ENCODE assay signal across 10 mouse cellular contexts in the genomic region with DNA sequence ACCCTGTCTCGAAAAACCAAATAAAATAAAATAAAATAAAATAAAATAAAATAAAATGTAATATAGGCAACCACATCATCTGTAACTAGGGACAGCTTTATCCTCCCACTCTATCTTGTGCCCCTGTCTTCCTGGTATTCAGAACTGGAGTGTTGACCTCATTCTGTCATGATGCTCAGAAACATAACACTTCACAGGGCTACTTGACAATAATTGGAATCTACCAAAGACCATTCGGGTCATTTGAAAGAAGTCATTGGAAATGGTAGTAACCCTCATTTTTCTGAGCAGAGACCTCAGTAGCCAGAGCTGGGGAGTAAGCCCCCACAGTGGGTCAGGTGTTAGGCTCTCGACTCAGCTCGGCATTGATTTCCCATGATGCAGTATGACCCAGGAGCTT.
"Had no signal": no experiment of that assay in that cellular context is flagged by ENCODE, and none has a peak within 500 bp of the region (broad histone marks: within the 10 kb centered on the region; RNA-seq: fewer than 3 reads in every experiment).

No protein-coding gene starts in this region.

- DNase-seq: liver, embryonic 13.5 days; liver, postnatal 0 days; lung, adult 2 months; lung, postnatal 14 days; right cerebral cortex, adult 18-20 months; right cerebral cortex, postnatal 25 days; right cerebral cortex, postnatal 4 days; spleen, adult 18-20 months; thymus, postnatal 14 days; thymus, postnatal 36 days had no signal
